Mouse (Mus musculus): ENCODE measurements at regions not wholly inside any gene's neighbourhood (a gene's known extent, or its start where the extent isn't known, plus 50 kb on each side); places are given as distances from the start of the nearest gene placed in this dataset.

GRCm38 (mm10) chr3:105353268-105353667 lies 98.9 kb upstream of the Kcnd3 start:
- TF ChIP-seq EP300 (IDR thresholded peaks at IDR 0.05; ENCODE audit: low read depth): no peak
- TF ChIP-seq CTCF (IDR thresholded peaks at IDR 0.05; ENCODE audit: low read depth): no peak

Data from liver, embryonic 14.5 days (tissue).